Mouse (Mus musculus) kidney, postnatal 36 days (tissue): ENCODE results near the gene Efcab9.
A peak's percentile ranks its signal among the peaks of the same experiment; 100 is the strongest.

ENCODE experiments used
- DNase-seq, 2 experiments: peaks; one replicate each; pipeline ENCODE4 v3.0.0; 2021 to 2022; ENCODE audit warnings: mixed read lengths in 2 of 2

The Efcab9 gene

DNA sequence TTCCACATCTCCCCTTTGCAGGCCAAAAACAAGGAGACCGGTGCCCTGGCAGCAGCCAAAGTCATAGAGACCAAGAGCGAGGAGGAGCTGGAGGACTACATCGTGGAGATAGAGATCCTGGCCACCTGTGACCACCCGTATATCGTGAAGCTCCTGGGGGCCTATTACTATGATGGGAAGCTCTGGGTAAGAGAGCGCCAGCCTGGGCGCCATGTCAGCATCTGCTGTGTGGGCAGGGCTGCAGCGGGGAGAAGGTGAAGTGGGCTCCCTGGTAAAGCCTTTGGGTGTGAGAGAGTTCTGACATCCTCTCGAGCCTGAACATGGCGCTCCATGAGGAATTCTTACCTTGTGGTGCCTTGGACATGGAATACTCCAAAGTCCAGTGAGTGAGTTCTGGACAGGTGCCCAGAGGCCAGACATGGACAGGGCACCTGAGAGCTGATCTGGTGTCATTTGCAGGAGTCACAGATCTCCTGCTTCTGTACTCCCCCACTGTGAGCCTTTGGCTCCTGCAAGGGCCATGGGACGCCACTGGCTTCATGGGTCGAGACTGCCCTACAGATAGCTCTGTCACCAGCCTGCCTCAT is 23.3 kb upstream of the Efcab9 start:
- peak in 1 of 2 experiments; percentile 64 for DNase-seq

GRCm38 (mm10) chr11:32554141-32555091 is 22.5 kb upstream of the Efcab9 start:
- DNase-seq: no peak

DNA sequence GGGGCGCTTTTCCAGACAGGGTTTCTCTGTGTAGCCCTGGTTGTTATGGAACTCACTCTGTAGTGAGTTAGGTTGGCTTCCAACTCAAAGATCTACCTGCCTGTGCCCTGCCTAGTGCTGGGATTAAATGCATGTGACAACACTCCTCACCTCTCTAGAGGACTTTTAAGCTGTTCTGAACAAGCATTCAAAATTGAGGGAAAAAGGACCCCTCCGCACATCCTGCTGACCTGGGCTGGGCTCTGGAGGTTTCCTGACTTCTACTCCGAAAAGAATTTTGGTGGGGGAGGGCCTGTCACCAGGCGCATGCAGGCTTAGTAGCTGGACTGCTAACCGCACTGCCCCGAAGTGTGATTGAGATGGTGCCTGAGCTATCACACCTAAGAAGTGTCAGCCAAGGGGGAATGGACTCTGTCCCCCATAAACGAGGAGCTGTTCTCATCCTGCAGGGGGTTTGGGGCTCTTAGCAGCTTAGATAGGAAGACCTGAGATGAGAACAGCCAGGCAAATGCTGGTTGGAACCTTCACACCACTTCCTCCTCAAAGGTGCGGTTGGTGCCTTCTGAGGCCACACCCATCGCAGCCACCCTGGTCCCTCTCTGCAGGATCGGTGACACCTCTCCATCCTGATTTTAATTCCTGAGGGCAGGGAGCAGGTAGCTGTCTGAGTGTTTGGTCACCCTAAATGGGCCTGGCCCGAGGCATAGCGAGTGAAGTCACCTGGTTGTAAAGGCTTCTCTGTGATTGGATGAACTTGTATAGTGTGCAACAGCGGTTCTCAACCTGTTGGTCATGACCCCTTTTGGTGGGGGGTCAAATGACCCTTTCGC is 21.6 kb upstream of the Efcab9 start:
- no peak for DNase-seq

DNA sequence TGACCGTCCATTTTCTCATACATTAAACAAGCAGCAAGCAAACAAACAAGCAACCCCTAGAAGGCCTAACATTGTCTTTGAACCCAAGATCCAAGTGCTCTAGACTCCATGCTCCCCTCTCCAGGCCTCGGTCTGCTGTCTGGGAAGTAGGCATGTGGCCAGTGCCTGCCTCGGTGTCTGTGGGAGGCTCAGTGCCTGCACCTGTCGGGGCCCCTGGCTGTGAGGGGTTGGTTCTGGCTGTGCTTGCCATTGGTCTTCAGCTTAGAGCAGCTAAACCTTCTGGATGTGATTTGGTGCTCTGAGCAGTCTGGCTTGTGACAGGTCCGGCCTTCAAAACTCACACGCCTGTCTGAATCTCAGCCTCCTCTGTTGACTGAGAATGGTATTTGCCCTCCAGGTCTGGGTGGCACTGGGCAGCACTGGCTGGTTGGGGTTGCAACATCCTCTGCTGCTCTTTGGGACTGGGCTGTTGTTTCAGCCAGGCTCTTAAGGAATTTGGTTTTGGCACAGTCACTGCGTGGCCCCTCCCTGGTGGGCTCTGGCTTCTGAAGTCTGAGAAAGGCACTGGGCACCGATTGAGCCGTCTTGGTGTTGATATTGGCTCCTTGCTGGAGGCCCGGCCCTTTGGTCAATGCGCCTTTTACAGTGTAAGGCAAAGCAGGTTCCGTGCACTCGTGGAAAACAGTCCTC is 20.7 kb upstream of the Efcab9 start:
- DNase-seq: peak; percentile 53 to 55

DNA sequence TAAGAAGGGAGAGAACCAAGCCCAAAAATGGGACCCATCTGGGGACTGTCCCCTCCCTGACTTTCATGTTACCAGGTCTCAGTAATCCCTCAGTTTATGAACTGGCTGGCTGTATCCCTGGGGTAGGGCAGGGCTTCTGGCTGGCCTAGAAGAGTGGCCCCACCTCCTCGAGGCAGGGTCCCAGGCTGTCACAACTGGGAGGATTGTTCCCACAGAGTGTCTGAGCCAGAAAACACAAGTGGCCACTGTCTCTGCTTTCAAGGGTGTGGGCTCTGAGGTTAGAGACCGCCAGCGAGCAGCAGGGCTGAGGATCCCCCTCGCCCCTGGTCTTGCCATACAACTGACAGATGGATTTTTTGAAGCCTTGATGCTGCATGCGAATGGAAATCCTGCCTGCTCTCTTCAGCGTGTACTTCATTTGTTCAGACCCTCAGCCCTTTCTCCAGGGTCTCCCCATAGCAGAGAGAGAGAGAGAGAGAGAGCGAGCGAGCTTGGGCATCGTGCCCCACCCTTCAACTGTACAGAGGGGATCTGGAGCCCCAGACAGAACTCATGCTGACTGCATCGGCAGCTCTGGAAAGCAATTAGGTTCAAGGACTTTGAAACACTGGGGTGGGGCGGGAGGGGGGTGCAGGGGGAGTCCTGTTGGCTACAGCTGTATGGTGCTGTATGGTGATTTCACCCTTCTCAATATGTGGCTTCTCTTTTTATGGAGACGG is 19.9 kb upstream of the Efcab9 start:
- no peak for DNase-seq

DNA sequence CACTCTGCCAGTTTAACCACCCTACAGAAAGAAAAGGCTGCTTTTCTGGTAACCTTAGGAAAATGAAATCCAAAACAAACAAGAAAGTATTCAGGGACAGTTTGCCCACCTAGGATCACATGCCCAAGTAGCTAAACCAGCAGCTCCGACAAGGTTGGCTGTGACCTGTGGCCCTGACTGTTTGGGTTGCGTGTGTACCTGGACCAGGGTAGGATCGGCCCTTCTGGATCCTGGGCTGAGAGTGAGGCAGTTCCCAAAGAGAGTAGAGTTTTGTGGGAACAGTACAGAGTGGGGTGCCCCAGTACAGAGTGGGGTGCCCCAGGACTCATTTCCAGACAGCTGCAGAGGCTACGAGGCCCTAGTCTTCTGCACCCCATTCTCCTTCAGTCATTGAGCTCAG is 19.2 kb upstream of the Efcab9 start:
- no peak for DNase-seq

GRCm38 (mm10) chr11:32550102-32550501 is 18.2 kb upstream of the Efcab9 start:
- DNase-seq: peak in 1 of 2 experiments; percentile 52

DNA sequence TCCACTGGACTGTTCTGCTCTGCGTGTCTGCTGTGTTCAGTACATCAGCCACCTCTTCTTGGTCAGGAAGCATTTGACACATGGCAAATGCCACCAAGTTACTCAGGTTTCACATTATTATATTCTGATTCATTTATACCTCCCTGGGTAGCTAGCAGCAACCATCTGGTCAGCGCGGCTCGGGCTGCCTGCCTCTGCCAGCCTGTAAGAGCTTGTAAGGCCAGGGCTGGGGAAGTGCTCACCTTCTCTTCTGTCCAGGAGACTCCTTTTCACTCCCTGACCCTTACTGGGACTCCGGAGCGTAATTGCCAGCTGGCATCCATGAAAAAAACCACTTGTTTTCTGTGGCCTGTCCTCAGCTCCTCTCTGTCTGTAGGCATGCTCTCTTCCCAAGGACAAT is 17.4 kb upstream of the Efcab9 start:
- no peak for DNase-seq

DNA sequence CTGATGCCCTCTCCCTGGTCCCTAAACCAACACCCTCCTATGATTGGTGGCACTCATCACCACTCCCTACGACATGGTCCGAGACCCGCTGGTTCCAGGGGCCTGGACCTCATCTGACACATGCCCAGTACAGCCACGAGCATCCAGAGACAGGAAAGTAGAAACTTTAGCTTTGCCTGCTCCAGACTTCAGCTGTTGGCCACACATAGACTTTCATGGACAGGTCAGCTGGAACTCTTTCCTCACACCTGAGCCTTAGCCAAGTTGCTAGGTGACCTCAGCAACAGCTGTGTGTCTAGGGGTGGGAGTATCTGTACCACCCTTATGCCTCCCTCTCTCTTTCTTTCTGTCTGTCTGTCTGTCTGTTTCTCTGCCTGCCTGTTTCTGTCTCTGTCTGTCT is 16.4 kb upstream of the Efcab9 start:
- no peak for DNase-seq

DNA sequence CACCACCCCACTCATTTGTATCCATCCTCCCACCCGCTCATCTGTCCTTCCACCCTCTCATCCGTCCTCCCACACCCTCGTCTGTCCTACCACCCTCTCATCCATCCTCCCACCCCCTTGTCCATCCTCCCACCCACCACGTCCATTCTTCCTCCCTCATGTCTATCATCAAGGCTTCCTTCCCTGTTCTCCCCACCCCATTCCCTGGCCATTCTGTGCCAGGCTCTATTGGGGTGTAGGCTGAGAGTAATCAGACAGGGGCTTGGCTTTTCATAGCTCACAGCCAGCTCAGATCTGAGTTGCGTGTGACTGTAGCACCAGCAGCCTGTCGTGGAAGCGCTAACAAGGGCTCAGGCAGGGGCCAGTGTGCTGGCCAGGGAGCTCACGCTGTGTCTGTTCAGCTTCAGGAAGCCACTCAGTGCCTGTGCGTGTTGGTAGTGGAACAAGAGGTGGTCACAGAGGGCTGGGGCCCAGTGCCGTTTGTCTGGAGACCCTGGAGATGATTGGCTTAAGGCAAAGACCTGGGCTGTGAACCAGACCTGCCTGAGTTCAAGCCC is 15.6 kb upstream of the Efcab9 start:
- DNase-seq: no peak

DNA sequence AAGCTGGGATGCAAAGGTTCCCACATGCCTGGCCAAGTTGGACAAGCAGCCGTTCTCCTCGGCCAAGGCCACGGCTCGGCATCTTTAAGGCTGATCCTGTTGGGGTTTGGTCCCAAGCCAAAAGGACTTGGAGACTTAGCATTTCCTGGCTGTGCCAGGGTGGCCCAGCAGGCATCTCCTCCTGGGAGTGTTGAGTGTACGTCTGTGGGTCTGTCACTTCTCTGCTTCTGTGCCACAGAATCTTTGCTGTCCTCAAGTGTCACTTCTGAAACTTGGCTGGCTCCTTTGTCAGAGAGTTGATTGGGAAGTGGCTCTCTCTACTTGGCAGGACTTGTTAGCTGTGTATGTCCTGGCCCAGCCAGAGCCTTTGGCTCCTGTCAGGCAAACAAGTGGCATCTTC is 14.6 kb upstream of the Efcab9 start:
- peak in 1 of 2 experiments; percentile 35 for DNase-seq

- no peak for DNase-seq
Observed at GRCm38 (mm10) chr11:32545605-32546004, 13.7 kb upstream of the Efcab9 start.

GRCm38 (mm10) chr11:32544497-32544896 is 12.6 kb upstream of the Efcab9 start:
- DNase-seq: no peak

DNA sequence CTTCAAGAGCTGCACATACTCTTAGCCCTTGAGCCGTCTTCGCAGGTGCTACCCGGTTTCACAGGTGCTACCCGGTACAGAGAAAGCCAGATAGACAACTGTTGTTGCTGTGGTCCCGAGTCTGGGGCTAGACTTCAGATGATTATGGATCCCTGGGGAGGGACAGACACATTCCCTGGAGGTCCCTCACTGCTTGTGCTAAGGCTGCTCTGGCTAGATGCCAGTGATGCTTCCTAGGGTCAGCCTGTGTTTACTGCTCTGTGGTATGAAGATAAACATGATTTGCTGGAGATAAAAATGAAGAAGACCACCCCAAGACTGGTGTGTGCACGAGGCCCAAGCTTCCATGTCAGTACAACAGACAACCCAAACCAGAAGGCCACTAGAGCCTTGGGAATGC is 12.2 kb upstream of the Efcab9 start:
- peak; percentile 36 to 52 for DNase-seq

- DNase-seq: no peak
Observed at GRCm38 (mm10) chr11:32542687-32543411, 11.0 kb upstream of the Efcab9 start.

GRCm38 (mm10) chr11:32542181-32542580 is 10.3 kb upstream of the Efcab9 start:
- DNase-seq: no peak

- DNase-seq: no peak
Observed at GRCm38 (mm10) chr11:32540463-32540862, 8.6 kb upstream of the Efcab9 start.

DNA sequence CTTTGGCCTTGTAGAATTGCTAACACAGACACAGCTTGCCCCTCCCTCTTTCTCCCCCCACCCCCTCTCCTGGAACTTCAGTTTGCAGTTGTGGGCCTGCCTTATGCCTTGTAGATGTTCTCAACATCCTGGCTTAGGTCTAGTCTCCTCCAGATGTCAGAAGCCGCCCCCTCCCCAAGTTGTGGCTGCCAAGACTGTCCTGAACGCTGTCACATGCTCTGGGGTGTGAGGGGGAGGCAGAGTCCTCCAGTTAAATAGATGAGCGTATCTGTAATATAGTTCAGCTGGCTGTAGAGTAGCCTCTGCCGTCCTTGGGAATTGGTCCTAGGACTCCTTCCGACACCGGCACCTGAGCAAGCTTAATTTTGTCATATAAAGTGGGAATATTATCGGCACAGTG is 7.8 kb upstream of the Efcab9 start:
- no peak for DNase-seq

- DNase-seq: no peak
Observed at GRCm38 (mm10) chr11:32538846-32539245, 7.0 kb upstream of the Efcab9 start.

DNA sequence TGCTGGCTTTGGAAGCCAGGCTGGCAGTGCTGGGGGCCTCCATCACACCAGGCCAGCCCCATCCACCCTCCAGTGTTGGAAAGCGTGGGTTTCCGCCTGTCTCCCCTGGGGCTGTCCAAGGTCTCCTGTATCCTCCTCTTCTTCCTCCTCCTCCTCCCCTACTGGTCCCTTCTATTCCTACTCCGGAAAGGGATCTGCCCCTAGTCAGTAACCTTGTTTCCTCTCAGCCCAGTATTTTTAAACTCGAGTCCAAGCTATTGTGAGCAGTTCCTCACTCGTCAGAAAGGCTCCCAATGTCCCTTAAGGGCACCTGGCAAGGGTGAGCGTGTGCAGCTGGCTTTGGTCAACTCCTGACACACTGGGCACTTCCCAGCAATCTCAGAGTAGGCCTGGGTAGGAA is 6.6 kb upstream of the Efcab9 start:
- peak; percentile 62 for DNase-seq

- DNase-seq: no peak
Observed at GRCm38 (mm10) chr11:32536954-32537353, 5.1 kb upstream of the Efcab9 start.
